Mouse (Mus musculus) olfactory bulb, adult 2 months (tissue): ENCODE data around the gene Rb1.

ENCODE experiments used
- CTCF ChIP-seq: fragments of 200-500 bp; IDR thresholded peaks from 2 replicates; pipeline ENCODE4 v1.5.1; 2012; ENCODE audit warnings: low read depth, mild to moderate bottlenecking, low read length, moderate library complexity; ENCODE audit not compliant: insufficient read depth
- POLR2A ChIP-seq: fragments of 200-500 bp; IDR thresholded peaks from 2 replicates; pipeline ENCODE4 v1.6.1; 2012; ENCODE audit warnings: mild to moderate bottlenecking, low read depth, low read length, moderate library complexity; ENCODE audit not compliant: insufficient read depth

GRCm38 (mm10) chr14:73340051-73340755 is 14.6 kb upstream of the Rb1 start:
- no peak for TF ChIP-seq CTCF
- no peak for TF ChIP-seq POLR2A
